Mouse (Mus musculus) stomach, embryonic 16.5 days (tissue): Measurements from ENCODE around the gene Pln. TPM values are rescaled to one million over a fixed set of nuclear protein-coding genes. Genes with fewer than 3 reads are reported as not detected.

Experiments used
- ATAC-seq: fragments of 200-750 bp; cut with Nextera tagmentation; 2 replicates; pipeline ENCODE4 v1.8.0; 2017; ENCODE audit warnings: moderate number of reproducible peaks, moderate TSS enrichment; ENCODE audit not compliant: insufficient read depth, low FRiP score
- H3K27ac ChIP-seq: fragments of 300-500 bp; sonication (generic); 2 replicates; pipeline ENCODE4 v1.5.1; 2014; ENCODE audit warnings: low read length
- H3K27me3 ChIP-seq: fragments of 300-500 bp; sonication (generic); 2 replicates; pipeline ENCODE4 v1.6.1; 2014; ENCODE audit warnings: low read length, control low read depth, mixed read lengths; ENCODE audit not compliant: control insufficient read depth, insufficient read depth
- H3K36me3 ChIP-seq: fragments of 300-500 bp; sonication (generic); 2 replicates; pipeline ENCODE4 v1.6.1; 2014; ENCODE audit warnings: low read length; ENCODE audit not compliant: control insufficient read depth, insufficient read depth
- H3K4me1 ChIP-seq: fragments of 300-500 bp; sonication (generic); 2 replicates; pipeline ENCODE4 v1.6.1; 2014; ENCODE audit warnings: low read length, control low read depth, mixed read lengths; ENCODE audit not compliant: control insufficient read depth, insufficient read depth
- H3K4me2 ChIP-seq: fragments of 300-500 bp; sonication (generic); 2 replicates; pipeline ENCODE4 v1.6.1; 2014; ENCODE audit warnings: low read depth, low read length, mixed read lengths
- H3K4me3 ChIP-seq: fragments of 300-500 bp; sonication (generic); replicated peaks from 2 replicates; pipeline ENCODE4 v1.5.1; 2014; ENCODE audit warnings: mild to moderate bottlenecking, low read length
- H3K9ac ChIP-seq: fragments of 300-500 bp; sonication (generic); 2 replicates; pipeline ENCODE4 v1.6.1; 2014; ENCODE audit warnings: low read length
- H3K9me3 ChIP-seq: fragments of 300-500 bp; sonication (generic); replicated peaks from 2 replicates; pipeline ENCODE4 v1.6.1; 2016; ENCODE audit warnings: low read length, control low read depth; ENCODE audit not compliant: control insufficient read depth
- WGBS: fragments of 180-500 bp; shearing (Covaris S2); extraction: QIAGEN DNeasy Blood & Tissue Kit; methylation state at CpG from one replicate; pipeline ENCODE4 v1.1.7; 2014; 5-methylcytosine and 5-hydroxymethylcytosine counted together
- polyA plus RNA-seq: library from polyadenylated mRNA; unstranded; fragments of >200 nt; fragmentation: Nextera tagmentation; extraction: Ambion mirVana; gene quantifications from 2 replicates; pipeline ENCODE4 v1.2.1, GENCODE M21; 2015

The Pln gene
- polyA plus RNA-seq, 1 experiment from 2014 or later, result 8.1 TPM

DNA sequence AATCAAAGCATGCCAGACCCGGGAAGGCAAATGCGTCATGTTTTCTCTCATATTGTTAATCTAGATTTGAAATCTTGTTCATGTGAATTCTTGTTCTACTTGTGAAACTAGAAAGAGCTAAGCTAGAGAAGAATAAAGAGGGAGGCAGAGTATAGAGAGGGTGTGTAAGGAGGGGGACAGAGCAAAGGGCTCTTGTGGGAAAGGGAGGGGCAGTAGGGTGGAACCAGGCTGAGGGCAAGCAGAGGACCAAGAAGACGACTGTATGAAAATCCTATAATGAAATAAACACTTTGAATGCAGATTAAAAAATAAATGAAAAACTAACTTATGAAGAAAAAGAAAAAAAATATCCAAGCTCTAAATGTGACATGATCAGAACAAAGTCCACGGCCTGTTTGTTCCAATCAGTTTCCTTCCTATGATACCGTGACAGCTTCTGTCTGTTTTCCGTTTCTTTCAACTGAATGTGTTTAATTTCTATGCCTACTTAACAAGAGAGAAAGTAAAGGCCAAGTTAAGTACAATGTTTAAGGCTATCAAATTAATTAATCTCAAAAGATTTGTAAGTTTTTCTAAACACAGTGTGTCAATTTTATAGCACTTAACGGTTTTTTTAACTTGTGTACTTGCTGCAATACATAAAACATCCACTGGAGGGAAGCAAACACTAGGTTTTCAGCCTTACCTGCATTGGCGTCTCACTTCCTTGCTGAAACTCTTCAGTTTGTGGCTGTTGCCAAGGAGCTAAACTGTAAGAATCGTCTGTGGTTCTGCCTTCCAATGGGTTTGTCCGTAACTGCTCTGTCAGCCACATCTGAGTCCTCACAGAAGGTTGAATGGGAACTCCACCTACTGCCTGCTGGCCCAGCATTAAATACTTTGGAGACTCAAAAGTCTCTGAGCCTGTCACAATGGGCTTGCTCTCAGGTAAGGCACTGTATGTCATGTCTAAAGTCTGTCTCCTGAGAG is 10.6 kb downstream of the Pln start:
- no peak overlapping the region for H3K27ac ChIP-seq
- H3K9me3 ChIP-seq, result no peaks in the 10 kb centered on the region
- H3K36me3 ChIP-seq, result no peaks in the 10 kb centered on the region
- H3K27me3 ChIP-seq, result no peaks in the 10 kb centered on the region
- 52% methylated on average over 10 of the region's 10 CpGs for WGBS
- no peak overlapping the region for H3K9ac ChIP-seq
- no peak overlapping the region for H3K4me2 ChIP-seq
- H3K4me3 ChIP-seq, result no peak overlapping the region
- H3K4me1 ChIP-seq, result peaks cover 7% of the 10 kb centered on the region
- peak; percentile 71 for ATAC-seq

DNA sequence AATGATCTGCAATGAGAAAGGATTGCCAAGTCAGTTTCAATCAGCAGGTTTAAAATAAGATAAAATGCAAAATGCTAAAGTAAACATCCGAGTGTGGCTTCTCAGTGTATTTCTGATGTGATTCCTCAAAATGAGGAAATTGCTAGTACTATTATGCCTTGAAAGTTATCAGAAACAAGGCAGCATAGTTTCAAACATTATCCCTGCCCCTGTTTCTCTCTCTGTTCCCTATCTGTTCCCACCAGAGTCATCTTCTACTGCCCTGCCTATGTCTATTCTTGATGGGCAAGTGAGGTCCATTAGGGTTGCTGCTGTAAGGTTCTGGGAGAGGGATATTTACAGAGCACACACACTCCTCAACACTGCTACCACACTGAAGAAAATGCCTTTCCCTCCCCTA is 11.8 kb downstream of the Pln start:
- no peak for ATAC-seq
- Histone ChIP-seq H3K4me1 (peaks cover 2% of the 10 kb centered on the region; the same call in 1 of the 2 replicates), H3K27me3 (no peaks in the 10 kb centered on the region), H3K9ac (no peak overlapping the region), H3K27ac (no peak overlapping the region), H3K4me2 (no peak overlapping the region), H3K36me3 (no peaks in the 10 kb centered on the region), H3K9me3 (no peaks in the 10 kb centered on the region), H3K4me3 (no peak overlapping the region)
- 77% methylated on average over 1 of the region's 1 CpGs for WGBS

DNA sequence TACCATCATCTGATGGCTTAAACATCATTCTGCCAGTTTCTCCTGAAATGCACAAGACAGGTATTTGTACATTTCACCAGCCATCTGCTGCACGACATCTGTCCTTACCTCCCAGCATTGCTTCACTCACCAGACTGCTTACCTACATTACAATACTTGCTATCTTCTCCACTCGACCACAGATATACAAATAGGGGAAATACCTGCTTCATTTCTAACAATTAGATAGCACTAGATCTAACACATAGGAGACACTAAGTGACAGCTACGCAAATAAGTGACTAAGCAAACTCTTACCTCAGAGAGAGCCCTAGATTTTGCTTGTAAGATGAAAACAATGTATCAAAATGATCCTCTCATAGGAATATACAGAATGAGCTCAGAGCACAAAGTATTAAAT is 16.2 kb downstream of the Pln start:
- no peak for ATAC-seq
- no peak overlapping the region for H3K9ac ChIP-seq
- no peak overlapping the region for H3K27ac ChIP-seq
- 82% methylated on average over 3 of the region's 3 CpGs for WGBS
- no peak overlapping the region for H3K4me2 ChIP-seq
- peaks cover 3% of the 10 kb centered on the region; the same call in 1 of the 2 replicates for H3K36me3 ChIP-seq
- H3K9me3 ChIP-seq, result no peaks in the 10 kb centered on the region
- H3K27me3 ChIP-seq, result no peaks in the 10 kb centered on the region
- no peaks in the 10 kb centered on the region for H3K4me1 ChIP-seq
- no peak overlapping the region for H3K4me3 ChIP-seq

DNA sequence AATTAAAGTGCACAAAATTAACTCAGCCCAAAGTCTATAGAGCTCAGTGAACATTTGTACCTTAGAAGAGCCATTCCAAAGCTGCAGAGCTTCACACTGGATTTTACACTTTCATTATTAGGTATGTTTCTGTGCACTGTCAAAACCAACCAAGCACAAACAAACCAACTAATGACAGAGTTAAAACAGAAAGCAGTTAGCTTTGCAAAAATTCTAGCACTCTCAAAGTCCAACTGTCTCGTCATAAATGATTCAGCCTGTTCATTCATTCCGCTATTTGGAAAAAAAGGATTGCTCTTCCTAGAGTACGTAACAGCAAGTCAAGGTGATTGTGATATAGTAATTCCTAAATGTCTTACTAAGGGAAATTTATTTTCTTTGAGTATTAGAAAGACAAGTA is 21.5 kb downstream of the Pln start:
- H3K9me3 ChIP-seq, result no peaks in the 10 kb centered on the region
- no peaks in the 10 kb centered on the region for H3K4me1 ChIP-seq
- no peak for ATAC-seq
- H3K4me3 ChIP-seq, result no peak overlapping the region
- 73% methylated on average over 3 of the region's 3 CpGs for WGBS
- peaks cover 3% of the 10 kb centered on the region; the same call in 1 of the 2 replicates for H3K36me3 ChIP-seq
- H3K4me2 ChIP-seq, result no peak overlapping the region
- no peak overlapping the region for H3K27ac ChIP-seq
- H3K9ac ChIP-seq, result no peak overlapping the region
- H3K27me3 ChIP-seq, result no peaks in the 10 kb centered on the region

DNA sequence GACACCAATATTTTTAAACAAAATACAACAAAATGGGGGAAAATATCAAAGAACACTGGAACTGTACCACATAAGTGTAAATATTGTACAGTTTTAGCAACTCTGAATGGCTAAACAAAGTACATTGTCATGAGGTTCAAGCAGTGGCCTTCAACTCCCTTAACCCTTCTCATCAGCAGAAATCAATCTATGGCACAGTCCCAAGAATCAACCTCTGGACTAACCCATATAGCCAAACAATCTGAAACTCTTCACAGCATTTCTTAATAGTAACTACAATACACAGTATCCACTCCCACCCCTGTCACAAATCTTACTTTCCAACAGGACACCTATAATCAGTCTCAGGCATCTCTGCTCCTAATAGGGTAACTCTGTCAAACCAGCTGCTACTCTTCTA is 26.8 kb downstream of the Pln start:
- Histone ChIP-seq H3K36me3 (no peaks in the 10 kb centered on the region; the same call in 1 of the 2 replicates), H3K27me3 (no peaks in the 10 kb centered on the region), H3K27ac (no peak overlapping the region), H3K9ac (no peak overlapping the region), H3K9me3 (no peaks in the 10 kb centered on the region), H3K4me1 (no peaks in the 10 kb centered on the region), H3K4me3 (no peak overlapping the region), H3K4me2 (no peak overlapping the region)
- ATAC-seq, result no peak

- no peak for ATAC-seq
- WGBS, result 87% methylated on average over 2 of the region's 2 CpGs
- Histone ChIP-seq H3K9ac (no peak overlapping the region), H3K4me2 (no peak overlapping the region), H3K9me3 (peaks cover 12% of the 10 kb centered on the region), H3K4me3 (no peak overlapping the region), H3K27ac (no peak overlapping the region), H3K36me3 (peaks cover 10% of the 10 kb centered on the region), H3K27me3 (no peaks in the 10 kb centered on the region), H3K4me1 (no peaks in the 10 kb centered on the region)
Measured at GRCm38 (mm10) chr10:53367265-53367664, 29.8 kb downstream of the Pln start.

DNA sequence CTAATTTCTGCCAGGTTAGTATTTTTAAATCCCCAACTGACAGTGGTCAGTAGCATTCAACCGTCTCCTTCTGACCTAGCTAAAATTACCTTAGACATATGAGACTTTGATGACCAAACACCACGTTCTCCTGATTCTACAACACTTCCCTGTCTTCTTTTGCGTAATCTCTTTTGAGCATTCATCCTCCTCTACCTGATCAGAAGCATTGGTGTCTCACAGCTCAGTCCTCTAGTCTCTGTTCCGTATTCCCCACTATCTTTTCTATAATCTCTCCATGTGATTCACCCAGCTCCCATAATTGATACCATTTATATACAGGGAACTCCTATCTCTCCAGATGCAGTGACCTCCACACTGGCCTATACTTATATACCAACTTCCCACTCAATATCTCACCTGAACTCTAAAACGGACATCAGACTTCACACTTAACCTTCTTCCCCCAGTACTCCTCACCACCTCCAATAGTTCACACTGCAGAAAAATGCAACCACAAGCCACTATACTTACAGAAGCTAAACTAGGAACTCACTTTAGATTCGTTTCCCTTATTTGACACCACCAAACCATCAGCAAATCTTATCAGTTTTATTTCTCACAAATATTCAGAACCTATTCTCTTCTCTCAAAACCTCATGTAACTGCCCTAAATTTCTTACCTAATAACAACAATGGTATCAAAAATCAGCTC is 36.6 kb downstream of the Pln start:
- 86% methylated on average over 6 of the region's 6 CpGs for WGBS

DNA sequence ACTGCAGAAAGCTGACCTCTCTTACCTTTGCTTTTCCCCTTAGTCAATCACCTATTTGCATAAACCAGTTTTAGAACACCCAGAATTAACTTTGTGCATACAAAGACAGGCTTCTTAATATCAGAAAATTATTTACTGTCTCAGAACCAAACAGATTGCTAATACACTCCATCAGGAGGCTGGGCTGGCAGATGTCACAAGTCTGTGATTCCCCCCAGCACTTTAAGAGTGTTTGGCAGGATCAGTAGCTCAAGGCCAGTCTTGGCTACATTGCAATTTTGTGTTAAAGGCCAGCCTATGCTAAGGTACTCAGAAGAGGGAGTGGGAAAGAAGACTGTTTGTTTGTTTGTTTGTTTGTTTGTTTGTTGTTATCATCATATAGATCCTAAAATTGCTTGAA is 39.6 kb downstream of the Pln start:
- Histone ChIP-seq H3K27ac (no peak overlapping the region), H3K27me3 (no peaks in the 10 kb centered on the region), H3K4me2 (no peak overlapping the region), H3K36me3 (peaks cover 2% of the 10 kb centered on the region; the same call in 1 of the 2 replicates), H3K9me3 (0 out of 2 replicates have a peak, but pooled peaks cover 7% of the 10 kb centered on the region), H3K9ac (no peak overlapping the region), H3K4me1 (peaks cover 8% of the 10 kb centered on the region), H3K4me3 (no peak overlapping the region)
- ATAC-seq, result no peak

More for the DNA sequence above, 36.6 kb downstream of the Pln start:
- H3K36me3 ChIP-seq, result peaks cover 12% of the 10 kb centered on the region
- no peak for ATAC-seq
- H3K9me3 ChIP-seq, result peaks cover 19% of the 10 kb centered on the region
- no peak overlapping the region for H3K4me2 ChIP-seq
- H3K27ac ChIP-seq, result no peak overlapping the region
- no peak overlapping the region for H3K4me3 ChIP-seq
- H3K27me3 ChIP-seq, result no peaks in the 10 kb centered on the region
- no peak overlapping the region for H3K9ac ChIP-seq
- H3K4me1 ChIP-seq, result peaks cover 8% of the 10 kb centered on the region

- peak overlapping the region; percentile 57 for H3K4me2 ChIP-seq
- H3K27ac ChIP-seq, result no peak overlapping the region; the same call in 1 of the 2 replicates
- peak overlapping the region; percentile 91 for H3K4me3 ChIP-seq
- no peak for ATAC-seq
- H3K9ac ChIP-seq, result peak overlapping the region; percentile 92; the same call in 1 of the 2 replicates
- no peaks in the 10 kb centered on the region for H3K27me3 ChIP-seq
- peaks cover 8% of the 10 kb centered on the region for H3K4me1 ChIP-seq
- WGBS, result 66% methylated on average over 6 of the region's 6 CpGs
- H3K36me3 ChIP-seq, result 0 out of 2 replicates have a peak, but pooled peaks cover 2% of the 10 kb centered on the region
- H3K9me3 ChIP-seq, result 0 out of 2 replicates have a peak, but pooled peaks cover 3% of the 10 kb centered on the region
Measured at GRCm38 (mm10) chr10:53378296-53378695, 40.8 kb downstream of the Pln start.
